Mouse (Mus musculus) G1E (cell line): ENCODE measurements around the gene Slc25a19.

Source experiments
- CTCF ChIP-seq: IDR thresholded peaks from 2 replicates; pipeline ENCODE4 v1.5.1; 2012; ENCODE audit warnings: low read depth, low read length, inconsistent platforms, mixed read lengths
- GATA1 ChIP-seq: IDR thresholded peaks from 2 replicates; pipeline ENCODE4 v1.6.1; 2012; ENCODE audit warnings: borderline replicate concordance, low read length, inconsistent platforms, mixed read lengths
- GATA2 ChIP-seq: IDR thresholded peaks from 2 replicates; pipeline ENCODE4 v1.6.1; 2012; ENCODE audit warnings: low read depth, low read length, inconsistent platforms, borderline replicate concordance
- POLR2AphosphoS5 ChIP-seq: IDR thresholded peaks from 2 replicates; pipeline ENCODE4 v1.6.1; 2012; ENCODE audit warnings: low read depth, low read length, inconsistent platforms; ENCODE audit not compliant: insufficient replicate concordance
- TAL1 ChIP-seq: conservative IDR thresholded peaks from 2 replicates; pipeline ENCODE4 v1.6.1; 2012; ENCODE audit warnings: low read depth, low read length, inconsistent platforms, mixed read lengths

- TF ChIP-seq GATA2 (no peak), CTCF (no peak), GATA1 (no peak), TAL1 (no peak), POLR2AphosphoS5 (no peak)
These were observed 1.1 kb downstream of the Slc25a19 start for GRCm38 (mm10) chr11:115626824-115627616.
